Mouse (Mus musculus): ENCODE measurements at regions not wholly inside any gene's neighbourhood (a gene's known extent, or its start where the extent isn't known, plus 50 kb on each side); places are given as distances from the start of the nearest gene placed in this dataset.

GRCm38 (mm10) chr2:106193889-106194347, 190.6 kb upstream of the Dnajc24 start:
- no peak for TF ChIP-seq POLR2A (IDR thresholded peaks at IDR 0.05; ENCODE audit: insufficient read depth, low read depth, low read length)
- no peak for TF ChIP-seq CTCF (IDR thresholded peaks at IDR 0.05; ENCODE audit: insufficient read depth, low read depth, low read length)

All from olfactory bulb, adult 2 months (tissue).